In genomic region chr9:57342906-57343474, GRCm38 (mm10) we compare ENCODE assay signal across 26 mouse cellular contexts.
DNase-seq lines count a peak whose midpoint lies in the region; ATAC-seq and TF ChIP-seq lines count a peak whose summit lies in the region.
"Had no signal": no experiment of that assay in that cellular context is flagged by ENCODE, and none has a peak within 500 bp of the region (broad histone marks: within the 10 kb centered on the region; RNA-seq: fewer than 3 reads in every experiment).

No protein-coding gene starts in this region.

- no peaks in the 10 kb centered on the region for H3K9me3 ChIP-seq in kidney, embryonic 15.5 days (replicated peaks)
- no peaks in the 10 kb centered on the region for H3K9me3 ChIP-seq in lung, embryonic 14.5 days (ENCODE audit: low read depth, low read length)
- peaks cover 12% of the 10 kb centered on the region for H3K9me3 ChIP-seq in megakaryocyte, embryonic 14.5 days
- no peaks in the 10 kb centered on the region for H3K9me3 ChIP-seq in hindbrain, embryonic 12.5 days (replicated peaks)
- H3K9me3 ChIP-seq: heart, embryonic 10.5 days; heart, embryonic 15.5 days; limb, embryonic 13.5 days; midbrain, embryonic 13.5 days; neural tube, embryonic 15.5 days had no signal

- TF ChIP-seq POLR2A in kidney, adult 2 months (IDR thresholded peaks at IDR 0.05; ENCODE audit: low read depth, low read length), result no peak

- no peaks in the 10 kb centered on the region for H3K27me3 ChIP-seq in kidney, embryonic 15.5 days
- no peaks in the 10 kb centered on the region for H3K27me3 ChIP-seq in kidney, adult 2 months (replicated peaks; ENCODE audit: control insufficient read depth, insufficient read depth, low read length)
- H3K27me3 ChIP-seq in lung, embryonic 14.5 days (ENCODE audit: insufficient read depth, low read length), result no peaks in the 10 kb centered on the region
- peaks cover 17% of the 10 kb centered on the region for H3K27me3 ChIP-seq in megakaryocyte, embryonic 14.5 days (replicated peaks)
- H3K27me3 ChIP-seq in hindbrain, embryonic 12.5 days, result no peaks in the 10 kb centered on the region
- H3K27me3 ChIP-seq: heart, embryonic 15.5 days; limb, embryonic 13.5 days; midbrain, embryonic 13.5 days; neural tube, embryonic 15.5 days had no signal

- no peak for ATAC-seq in kidney, embryonic 15.5 days (replicated peaks; ENCODE audit: low FRiP score)
- ATAC-seq in lung, embryonic 14.5 days (ENCODE audit: insufficient read depth), result peak; percentile 52; the same call in 1 of the 2 replicates
- no peak for ATAC-seq in megakaryocyte, adult 5-6 weeks (ENCODE audit: poor library complexity, severe bottlenecking)
- no peak for ATAC-seq in hindbrain, embryonic 12.5 days (ENCODE audit: low FRiP score)
- ATAC-seq: forebrain, embryonic 14.5 days; midbrain, embryonic 13.5 days had no signal

- H3K9ac ChIP-seq in kidney, embryonic 15.5 days, result no peak overlapping the region
- no peak overlapping the region for H3K9ac ChIP-seq in lung, embryonic 14.5 days
- no peak overlapping the region for H3K9ac ChIP-seq in hindbrain, embryonic 12.5 days
- H3K9ac ChIP-seq: heart, embryonic 15.5 days; limb, embryonic 13.5 days; midbrain, embryonic 13.5 days; neural tube, embryonic 15.5 days had no signal

- TF ChIP-seq CTCF in kidney, adult 2 months (conservative IDR thresholded peaks at IDR 0.05; ENCODE audit: insufficient read depth, insufficient read length, low read depth, low read length), result no peak
- TF ChIP-seq CTCF in lung, embryonic 14.5 days (IDR thresholded peaks at IDR 0.05; ENCODE audit: low read depth), result no peak

- peak overlapping the region; percentile 18; the same call in 1 of the 2 replicates for H3K27ac ChIP-seq in kidney, embryonic 15.5 days
- no peak overlapping the region for H3K27ac ChIP-seq in kidney, adult 2 months (ENCODE audit: insufficient read depth, low read depth, low read length)
- H3K27ac ChIP-seq in lung, embryonic 14.5 days (ENCODE audit: low read depth), result peak overlapping the region; percentile 47; the same call in 1 of the 2 replicates
- H3K27ac ChIP-seq in hindbrain, embryonic 12.5 days, result no peak overlapping the region
- H3K27ac ChIP-seq: heart, embryonic 10.5 days; heart, embryonic 15.5 days; layer of hippocampus, adult 2 months; left cerebral cortex, adult 2 months; limb, embryonic 13.5 days; midbrain, embryonic 13.5 days; neural tube, embryonic 15.5 days had no signal

- peaks cover 14% of the 10 kb centered on the region; the same call in 1 of the 2 replicates for H3K4me1 ChIP-seq in kidney, embryonic 15.5 days
- H3K4me1 ChIP-seq in kidney, adult 2 months (ENCODE audit: control insufficient read depth, insufficient read depth, low read length), result no peaks in the 10 kb centered on the region
- no peaks in the 10 kb centered on the region for H3K4me1 ChIP-seq in lung, embryonic 14.5 days (ENCODE audit: insufficient read depth)
- peaks cover 55% of the 10 kb centered on the region for H3K4me1 ChIP-seq in megakaryocyte, embryonic 14.5 days
- no peaks in the 10 kb centered on the region for H3K4me1 ChIP-seq in hindbrain, embryonic 12.5 days
- H3K4me1 ChIP-seq: heart, embryonic 10.5 days; limb, embryonic 13.5 days; midbrain, embryonic 13.5 days; neural tube, embryonic 15.5 days had no signal

- 53% methylated on average over 6 of the region's 6 CpGs for WGBS in kidney, embryonic 15.5 days
- WGBS in kidney, adult 2 months, result 60% methylated on average over 6 of the region's 6 CpGs
- 42% methylated on average over 6 of the region's 6 CpGs for WGBS in lung, embryonic 14.5 days
- WGBS in hindbrain, embryonic 12.5 days, result 85% methylated on average over 6 of the region's 6 CpGs

- no peak overlapping the region for H3K4me3 ChIP-seq in kidney, embryonic 15.5 days (replicated peaks)
- H3K4me3 ChIP-seq in kidney, adult 2 months (ENCODE audit: insufficient read depth, low read depth, low read length), result no peak overlapping the region
- no peak overlapping the region for H3K4me3 ChIP-seq in lung, embryonic 14.5 days (ENCODE audit: low read depth, low read length)
- H3K4me3 ChIP-seq in megakaryocyte, embryonic 14.5 days (replicated peaks), result peak overlapping the region; percentile 66
- H3K4me3 ChIP-seq in hindbrain, embryonic 12.5 days, result no peak overlapping the region
- H3K4me3 ChIP-seq: heart, embryonic 10.5 days; heart, embryonic 15.5 days; layer of hippocampus, adult 2 months; left cerebral cortex, adult 2 months; limb, embryonic 13.5 days; midbrain, embryonic 13.5 days; neural tube, embryonic 15.5 days had no signal

- H3K4me2 ChIP-seq in kidney, embryonic 15.5 days, result no peak overlapping the region
- H3K4me2 ChIP-seq in lung, embryonic 14.5 days, result no peak overlapping the region
- no peak overlapping the region for H3K4me2 ChIP-seq in hindbrain, embryonic 12.5 days (replicated peaks)
- H3K4me2 ChIP-seq: heart, embryonic 15.5 days; limb, embryonic 13.5 days; liver, embryonic 11.5 days; midbrain, embryonic 13.5 days; neural tube, embryonic 15.5 days had no signal

- DNase-seq in kidney, adult 2 months, result no peak
- DNase-seq in lung, embryonic 14.5 days, result peak; percentile 68
- no peak for DNase-seq in lung, postnatal 14 days
- peak; percentile 39 to 42 for DNase-seq in lung, postnatal 4 days
- DNase-seq: adrenal gland, postnatal 10 days; cerebellum, adult 8-10 months; cerebellum, postnatal 25 days; gastrocnemius, postnatal 25 days; heart, adult 11 months; kidney, postnatal 14 days; retina, postnatal 1 day; right cerebral cortex, postnatal 14 days; thymus, postnatal 4 days had no signal

- H3K36me3 ChIP-seq in kidney, embryonic 15.5 days, result no peaks in the 10 kb centered on the region
- H3K36me3 ChIP-seq in kidney, adult 2 months (ENCODE audit: control insufficient read depth, insufficient read depth, low read length), result no peaks in the 10 kb centered on the region
- H3K36me3 ChIP-seq in lung, embryonic 14.5 days (ENCODE audit: insufficient read depth), result no peaks in the 10 kb centered on the region
- no peaks in the 10 kb centered on the region for H3K36me3 ChIP-seq in megakaryocyte, embryonic 14.5 days (replicated peaks; ENCODE audit: low read length)
- H3K36me3 ChIP-seq in hindbrain, embryonic 12.5 days, result no peaks in the 10 kb centered on the region
- H3K36me3 ChIP-seq: heart, embryonic 10.5 days; heart, embryonic 15.5 days; limb, embryonic 13.5 days; midbrain, embryonic 13.5 days; neural tube, embryonic 15.5 days had no signal

Comparison
In these comparisons a context has a peak if more than half of its experiments do, and no peak if none do; other contexts are left out.
1. H3K27ac ChIP-seq: peak in kidney, embryonic 15.5 days (single experiment) and lung, embryonic 14.5 days (single experiment); none in kidney, adult 2 months (single experiment) and hindbrain, embryonic 12.5 days (single experiment).
2. DNase-seq: peak in lung, embryonic 14.5 days (single experiment) and lung, postnatal 4 days (2 of 2); none in kidney, adult 2 months (single experiment) and lung, postnatal 14 days (single experiment).